Mouse (Mus musculus) stomach, embryonic 14.5 days (tissue): ENCODE results near the gene Bcl9. TPM values are rescaled to one million over a fixed set of nuclear protein-coding genes. Genes with fewer than 3 reads are reported as not detected.

Experiments used
- ATAC-seq: fragments of 200-750 bp; cut with Nextera tagmentation; 2 replicates; pipeline ENCODE4 v1.8.0; 2017; ENCODE audit warnings: low read depth, moderate TSS enrichment; ENCODE audit not compliant: insufficient number of reproducible peaks, insufficient read depth, low FRiP score
- H3K27ac ChIP-seq: fragments of 300-500 bp; sonication (generic); 2 replicates; pipeline ENCODE4 v1.5.1; 2014; ENCODE audit warnings: mild to moderate bottlenecking, low read length, moderate library complexity, mixed read lengths
- H3K27me3 ChIP-seq: fragments of 300-500 bp; sonication (generic); 2 replicates; pipeline ENCODE4 v1.6.1; 2014; ENCODE audit warnings: low read length, control low read depth, mixed read lengths; ENCODE audit not compliant: control insufficient read depth, insufficient read depth
- H3K36me3 ChIP-seq: fragments of 300-500 bp; sonication (generic); 2 replicates; pipeline ENCODE4 v1.6.1; 2014; ENCODE audit warnings: mild to moderate bottlenecking, control low read depth, low read length, moderate library complexity, mixed read lengths; ENCODE audit not compliant: control insufficient read depth, insufficient read depth
- H3K4me1 ChIP-seq: fragments of 300-500 bp; sonication (generic); 2 replicates; pipeline ENCODE4 v1.6.1; 2014; ENCODE audit warnings: low read length, control low read depth, mixed read lengths; ENCODE audit not compliant: control insufficient read depth, insufficient read depth
- H3K4me2 ChIP-seq: fragments of 300-500 bp; sonication (generic); replicated peaks from 2 replicates; pipeline ENCODE4 v1.6.1; 2014; ENCODE audit warnings: low read depth, low read length, control low read depth
- H3K4me3 ChIP-seq: fragments of 300-500 bp; sonication (generic); 2 replicates; pipeline ENCODE4 v1.5.1; 2014; ENCODE audit warnings: low read depth, low read length, control low read depth
- H3K9ac ChIP-seq: fragments of 300-500 bp; sonication (generic); replicated peaks from 2 replicates; pipeline ENCODE4 v1.6.1; 2014; ENCODE audit warnings: low read depth, mild to moderate bottlenecking, control low read depth, low read length, moderate library complexity, mixed read lengths
- H3K9me3 ChIP-seq: fragments of 300-500 bp; sonication (generic); 2 replicates; pipeline ENCODE4 v1.6.1; 2016; ENCODE audit warnings: low read depth, low read length, control low read depth; ENCODE audit not compliant: control insufficient read depth
- WGBS: fragments of 180-500 bp; shearing (Covaris S2); extraction: QIAGEN DNeasy Blood & Tissue Kit; methylation state at CpG from one replicate; pipeline ENCODE4 v1.1.7; 2014; 5-methylcytosine and 5-hydroxymethylcytosine counted together
- polyA plus RNA-seq: library from polyadenylated mRNA; unstranded; fragments of >200 nt; fragmentation: Nextera tagmentation; extraction: Ambion mirVana; gene quantifications from 2 replicates; pipeline ENCODE4 v1.2.1, GENCODE M21; 2014

Bcl9 gene
- polyA plus RNA-seq, 1 experiment from 2014 or later = 72.0 TPM

- no peak overlapping the region for H3K9ac ChIP-seq
- H3K4me2 ChIP-seq = no peak overlapping the region
- H3K27ac ChIP-seq = no peak overlapping the region
- no peak for ATAC-seq
- WGBS = 86% methylated on average over 4 of the region's 4 CpGs
- no peaks in the 10 kb centered on the region for H3K27me3 ChIP-seq
- H3K9me3 ChIP-seq = no peaks in the 10 kb centered on the region
- H3K36me3 ChIP-seq = no peaks in the 10 kb centered on the region
- H3K4me3 ChIP-seq = no peak overlapping the region
- 0 out of 2 replicates have a peak, but pooled peaks cover 5% of the 10 kb centered on the region for H3K4me1 ChIP-seq
Observed at GRCm38 (mm10) chr3:97305907-97306306, 8.2 kb upstream of the Bcl9 start.

GRCm38 (mm10) chr3:97301586-97301985 lies 3.9 kb upstream of the Bcl9 start:
- Histone ChIP-seq H3K27ac (no peak overlapping the region), H3K4me1 (peaks cover 3% of the 10 kb centered on the region; the same call in 1 of the 2 replicates), H3K4me2 (no peak overlapping the region), H3K27me3 (no peaks in the 10 kb centered on the region), H3K36me3 (no peaks in the 10 kb centered on the region), H3K9ac (no peak overlapping the region), H3K4me3 (no peak overlapping the region), H3K9me3 (no peaks in the 10 kb centered on the region)
- whole genome bisulfite sequencing = 45% methylated on average over 7 of the region's 7 CpGs
- ATAC-seq = no peak

- H3K36me3 ChIP-seq = no peaks in the 10 kb centered on the region
- H3K27ac ChIP-seq = no peak overlapping the region
- no peaks in the 10 kb centered on the region for H3K27me3 ChIP-seq
- no peaks in the 10 kb centered on the region for H3K9me3 ChIP-seq
- no peak overlapping the region for H3K9ac ChIP-seq
- H3K4me1 ChIP-seq = peaks cover 9% of the 10 kb centered on the region
- no peak overlapping the region for H3K4me2 ChIP-seq
- no peak for ATAC-seq
- 87% methylated on average over 7 of the region's 7 CpGs for WGBS
- H3K4me3 ChIP-seq = no peak overlapping the region
Observed at GRCm38 (mm10) chr3:97300370-97300769, 2.7 kb upstream of the Bcl9 start.

DNA sequence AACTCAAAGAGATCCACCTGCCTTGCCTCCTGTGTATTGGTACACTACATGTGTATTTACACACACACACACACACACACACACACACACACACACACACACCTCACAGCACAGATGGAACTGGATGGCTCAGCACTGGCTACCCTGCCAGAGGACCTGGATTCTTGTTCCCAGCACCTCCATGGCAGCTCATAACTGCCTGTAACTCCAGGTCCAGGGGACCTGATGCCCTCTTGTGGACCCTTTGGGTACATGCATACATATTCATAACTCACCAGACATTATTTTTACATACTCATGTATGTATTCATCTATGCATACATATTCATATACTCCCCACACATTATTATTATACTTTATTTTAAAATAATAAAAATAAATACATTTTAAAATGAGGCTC lies 2.2 kb upstream of the Bcl9 start:
- Histone ChIP-seq H3K9ac (no peak overlapping the region), H3K36me3 (no peaks in the 10 kb centered on the region), H3K27ac (no peak overlapping the region), H3K4me1 (peaks cover 12% of the 10 kb centered on the region), H3K4me2 (no peak overlapping the region), H3K9me3 (no peaks in the 10 kb centered on the region), H3K4me3 (no peak overlapping the region), H3K27me3 (no peaks in the 10 kb centered on the region)
- no peak for ATAC-seq

DNA sequence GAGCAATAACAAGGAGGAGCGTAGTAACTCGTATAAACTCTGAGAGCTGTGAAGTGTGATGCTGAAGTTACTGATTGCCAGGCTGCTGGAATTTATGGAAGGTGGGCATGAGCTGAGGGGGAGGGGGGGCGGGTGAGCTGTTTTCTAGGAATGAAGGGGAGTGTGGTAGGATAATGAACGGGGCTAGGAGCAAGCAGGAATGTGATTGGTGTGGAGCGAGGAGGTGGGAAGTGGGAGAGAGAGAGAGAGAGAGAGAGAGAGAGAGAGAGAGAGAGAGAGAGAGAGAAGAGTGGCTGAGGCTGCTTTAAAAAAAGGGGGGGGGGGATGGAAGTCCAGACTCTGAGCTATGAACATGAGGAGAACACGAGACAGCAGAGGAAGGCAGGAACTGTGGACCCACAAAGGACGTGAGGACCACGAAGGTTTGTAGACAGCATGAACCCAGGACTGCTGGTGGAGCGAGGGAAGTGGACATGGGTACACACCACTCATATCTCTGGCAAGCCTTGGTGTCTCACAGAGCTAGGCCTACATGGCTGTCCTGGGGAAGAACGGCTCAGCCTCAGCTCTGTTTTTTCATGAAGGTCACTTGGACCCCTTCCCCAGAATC lies 1.2 kb upstream of the Bcl9 start:
- peak overlapping the region; percentile 31; the same call in 1 of the 2 replicates for H3K9ac ChIP-seq
- no peaks in the 10 kb centered on the region for H3K27me3 ChIP-seq
- WGBS = 16% methylated on average over 10 of the region's 10 CpGs
- no peaks in the 10 kb centered on the region for H3K9me3 ChIP-seq
- no peaks in the 10 kb centered on the region for H3K36me3 ChIP-seq
- H3K4me2 ChIP-seq = peak overlapping the region; percentile 77
- H3K4me1 ChIP-seq = peaks cover 12% of the 10 kb centered on the region
- peak overlapping the region; percentile 71 for H3K4me3 ChIP-seq
- peak overlapping the region; percentile 99 for H3K27ac ChIP-seq
- peak; percentile 34; the same call in 1 of the 2 replicates for ATAC-seq

- peak overlapping the region; percentile 71 for H3K4me3 ChIP-seq
- peak overlapping the region; percentile 99 for H3K27ac ChIP-seq
- H3K27me3 ChIP-seq = no peaks in the 10 kb centered on the region
- no peaks in the 10 kb centered on the region for H3K36me3 ChIP-seq
- 2% methylated on average over 16 of the region's 16 CpGs for WGBS
- H3K9ac ChIP-seq = peak overlapping the region; percentile 84
- H3K4me1 ChIP-seq = peaks cover 12% of the 10 kb centered on the region
- peak overlapping the region; percentile 77 for H3K4me2 ChIP-seq
- H3K9me3 ChIP-seq = no peaks in the 10 kb centered on the region
- ATAC-seq = peak; percentile 56
Observed at GRCm38 (mm10) chr3:97296941-97297552, 670 bp downstream of the Bcl9 start.

GRCm38 (mm10) chr3:97294334-97294733 lies 3.4 kb downstream of the Bcl9 start:
- no peak overlapping the region for H3K27ac ChIP-seq
- WGBS = 82% methylated on average over 9 of the region's 9 CpGs
- no peaks in the 10 kb centered on the region for H3K27me3 ChIP-seq
- peaks cover 12% of the 10 kb centered on the region for H3K4me1 ChIP-seq
- ATAC-seq = no peak
- H3K36me3 ChIP-seq = no peaks in the 10 kb centered on the region
- no peak overlapping the region for H3K4me2 ChIP-seq
- no peak overlapping the region for H3K9ac ChIP-seq
- no peaks in the 10 kb centered on the region for H3K9me3 ChIP-seq
- no peak overlapping the region for H3K4me3 ChIP-seq

- no peak overlapping the region for H3K27ac ChIP-seq
Observed at GRCm38 (mm10) chr3:97284878-97285277, 12.8 kb downstream of the Bcl9 start.

More at GRCm38 (mm10) chr3:97284878-97285277, 12.8 kb downstream of the Bcl9 start:
- no peak for ATAC-seq
- H3K4me1 ChIP-seq = peaks cover 10% of the 10 kb centered on the region
- H3K4me2 ChIP-seq = no peak overlapping the region
- no peak overlapping the region for H3K4me3 ChIP-seq
- no peaks in the 10 kb centered on the region for H3K9me3 ChIP-seq
- no peak overlapping the region for H3K9ac ChIP-seq
- peaks cover 4% of the 10 kb centered on the region; the same call in 1 of the 2 replicates for H3K36me3 ChIP-seq
- H3K27me3 ChIP-seq = no peaks in the 10 kb centered on the region
- WGBS = 90% methylated on average over 4 of the region's 4 CpGs
